Mouse (Mus musculus) midbrain, embryonic 10.5 days (tissue): ENCODE measurements around the gene Tpm3. TPM values are rescaled to one million over a fixed set of nuclear protein-coding genes. Genes with fewer than 3 reads are reported as not detected.
"Not testable (repeated sequence)": the region's sequence is repeated elsewhere in the genome, so short reads cannot be mapped to it uniquely, and the experiment has no call there.

Experiments used
- DNase-seq: peaks from one replicate; pipeline ENCODE4 v3.0.0-alpha.2; 2017; ENCODE audit warnings: low spot score
- H3K27ac ChIP-seq: fragments of 300-500 bp; sonication (generic); replicated peaks from 2 replicates; pipeline ENCODE4 v1.5.1; 2016; ENCODE audit warnings: mild to moderate bottlenecking
- H3K27me3 ChIP-seq: fragments of 300-500 bp; sonication (generic); 2 replicates; pipeline ENCODE4 v1.6.1; 2016; ENCODE audit warnings: low read depth, mild to moderate bottlenecking; ENCODE audit not compliant: poor library complexity, severe bottlenecking
- H3K36me3 ChIP-seq: fragments of 300-500 bp; sonication (generic); 2 replicates; pipeline ENCODE4 v1.6.1; 2016; ENCODE audit warnings: mild to moderate bottlenecking, moderate library complexity
- H3K4me1 ChIP-seq: fragments of 300-500 bp; sonication (generic); 2 replicates; pipeline ENCODE4 v1.6.1; 2016
- H3K4me3 ChIP-seq: fragments of 300-500 bp; sonication (generic); 2 replicates; pipeline ENCODE4 v1.5.1; 2016; ENCODE audit warnings: mild to moderate bottlenecking, moderate library complexity
- H3K9me3 ChIP-seq: fragments of 300-500 bp; sonication (generic); replicated peaks from 2 replicates; pipeline ENCODE4 v1.6.1; 2016; ENCODE audit warnings: mild to moderate bottlenecking
- WGBS: fragments of 180-500 bp; shearing (Covaris S2); methylation state at CpG from one replicate; pipeline ENCODE4 v1.1.7; 2016; 5-methylcytosine and 5-hydroxymethylcytosine counted together
- polyA plus RNA-seq: library from polyadenylated mRNA; unstranded; fragments of >200 nt; fragmentation: Nextera tagmentation; extraction: Ambion mirVana; gene quantifications from 2 replicates; pipeline ENCODE4 v1.2.1, GENCODE M21; 2016

Tpm3 gene
- polyA plus RNA-seq, 1 experiment from 2014 or later = 576 TPM

DNA sequence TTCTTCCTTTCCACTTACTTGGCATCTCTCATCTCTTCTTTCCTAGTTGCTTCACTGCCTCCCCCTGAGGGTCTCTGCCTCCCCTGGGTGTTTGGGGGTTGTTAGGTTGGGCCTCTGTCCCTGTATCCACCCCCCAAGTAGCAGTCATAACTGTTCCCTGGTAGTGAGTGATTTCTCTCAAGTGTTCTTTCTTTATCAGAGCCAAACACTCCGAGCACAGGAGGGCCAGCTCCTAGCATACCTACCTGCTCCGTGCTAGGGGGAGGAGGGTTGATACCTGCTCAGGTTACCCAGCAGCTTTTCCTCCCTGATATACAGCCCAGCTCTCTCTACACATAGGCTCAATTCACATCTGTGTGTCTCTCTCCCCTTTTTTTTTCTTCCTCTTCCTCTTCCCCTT, 16.2 kb downstream of the Tpm3 start:
- Histone ChIP-seq H3K9me3 (no peaks in the 10 kb centered on the region), H3K4me1 (peaks cover 14% of the 10 kb centered on the region), H3K36me3 (peaks cover 87% of the 10 kb centered on the region), H3K27ac (no peak overlapping the region), H3K4me3 (no peak overlapping the region), H3K27me3 (no peaks in the 10 kb centered on the region)
- DNase-seq = no peak
- WGBS = 95% methylated on average over 2 of the region's 2 CpGs

DNA sequence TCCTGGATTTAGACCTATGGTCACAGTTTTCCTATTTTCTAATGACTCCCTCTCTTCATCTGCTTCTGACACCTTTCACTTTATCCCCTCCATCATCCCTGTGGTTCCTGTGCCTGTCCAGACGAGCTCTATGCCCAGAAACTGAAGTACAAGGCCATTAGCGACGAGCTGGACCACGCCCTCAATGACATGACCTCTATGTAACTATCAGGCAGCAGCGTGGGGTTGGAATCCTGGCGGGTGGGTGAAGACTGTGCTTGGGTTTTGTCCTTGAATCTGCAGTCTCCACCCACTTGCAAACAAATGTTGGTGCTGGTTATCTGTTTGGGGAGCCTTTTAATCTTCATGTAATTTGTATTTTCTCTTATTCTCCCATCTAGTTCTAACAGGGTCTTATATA, 18.4 kb downstream of the Tpm3 start:
- 92% methylated on average over 6 of the region's 6 CpGs for WGBS
- peaks cover 100% of the 10 kb centered on the region for H3K36me3 ChIP-seq
- DNase-seq = no peak
- no peaks in the 10 kb centered on the region for H3K9me3 ChIP-seq
- H3K4me3 ChIP-seq = no peak overlapping the region
- H3K27ac ChIP-seq = no peak overlapping the region
- no peaks in the 10 kb centered on the region for H3K27me3 ChIP-seq
- no peaks in the 10 kb centered on the region for H3K4me1 ChIP-seq

DNA sequence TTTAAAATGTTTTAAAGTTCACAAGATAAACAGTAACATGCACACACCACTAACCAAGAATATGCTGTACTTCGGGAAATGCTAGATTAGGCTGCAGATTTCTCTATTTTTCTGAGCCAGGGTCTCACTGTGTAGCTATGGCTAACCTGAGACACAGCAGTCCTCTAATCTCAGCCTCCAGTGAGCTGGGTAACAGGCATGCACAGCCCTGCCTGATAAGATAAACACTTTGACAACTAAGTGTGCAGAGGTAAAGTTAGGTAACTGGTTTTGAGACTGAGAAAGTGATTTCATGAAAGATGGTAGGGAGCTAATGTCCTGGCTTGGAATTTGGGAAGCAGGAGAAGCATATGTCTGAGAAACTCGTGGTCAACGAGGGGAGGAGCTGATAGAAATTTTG, 22.0 kb downstream of the Tpm3 start:
- no peak for DNase-seq
- WGBS = 96% methylated on average over 3 of the region's 3 CpGs
- no peaks in the 10 kb centered on the region for H3K9me3 ChIP-seq
- no peak overlapping the region for H3K27ac ChIP-seq
- no peaks in the 10 kb centered on the region for H3K4me1 ChIP-seq
- peaks cover 99% of the 10 kb centered on the region for H3K36me3 ChIP-seq
- H3K4me3 ChIP-seq = no peak overlapping the region
- no peaks in the 10 kb centered on the region for H3K27me3 ChIP-seq

DNA sequence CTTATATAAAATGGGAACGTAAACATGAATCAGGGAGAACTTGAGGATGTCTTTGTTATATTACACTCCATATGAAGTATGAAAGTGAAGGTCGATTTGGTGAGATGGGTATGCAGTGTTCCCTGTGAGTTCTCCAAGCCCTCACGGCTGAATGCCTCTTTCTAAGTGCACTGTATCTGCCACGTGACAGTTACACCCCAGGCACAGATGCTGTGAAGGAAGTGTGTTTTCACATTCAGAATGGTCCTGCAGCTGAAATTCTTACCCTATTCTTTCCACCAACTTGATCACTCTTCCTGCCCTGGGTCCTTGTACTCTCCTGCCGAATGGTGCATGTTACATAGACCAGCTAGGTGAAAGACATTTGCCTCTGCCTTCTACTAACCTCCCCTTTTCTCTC, 25.5 kb downstream of the Tpm3 start:
- Histone ChIP-seq H3K4me3 (no peak overlapping the region), H3K27ac (no peak overlapping the region), H3K27me3 (no peaks in the 10 kb centered on the region), H3K9me3 (no peaks in the 10 kb centered on the region), H3K4me1 (no peaks in the 10 kb centered on the region), H3K36me3 (peaks cover 91% of the 10 kb centered on the region)
- DNase-seq = no peak
- 90% methylated on average over 5 of the region's 5 CpGs for whole genome bisulfite sequencing

DNA sequence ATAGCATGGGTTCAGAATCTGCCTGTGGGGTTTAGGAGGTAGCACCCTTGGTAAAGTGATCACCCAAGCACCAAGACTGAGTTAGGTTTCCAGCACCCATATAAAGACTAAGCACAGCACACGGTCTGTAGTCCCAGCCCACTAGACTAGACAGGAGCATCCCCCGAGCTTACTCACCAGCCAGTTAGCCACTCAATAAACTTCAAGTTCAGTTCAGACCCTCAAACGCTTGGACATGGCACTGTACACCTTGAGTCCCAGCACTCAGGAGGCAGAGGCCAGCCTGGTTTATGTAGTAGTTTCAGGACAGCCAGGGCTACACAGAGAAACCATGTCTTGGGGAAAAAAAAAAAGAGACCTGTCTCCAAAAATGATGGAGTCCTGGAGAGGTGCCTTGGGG, 28.6 kb downstream of the Tpm3 start:
- DNase-seq = no peak
- Histone ChIP-seq H3K27me3 (no peaks in the 10 kb centered on the region), H3K9me3 (no peaks in the 10 kb centered on the region), H3K4me3 (no peak overlapping the region), H3K36me3 (peaks cover 63% of the 10 kb centered on the region), H3K27ac (no peak overlapping the region), H3K4me1 (no peaks in the 10 kb centered on the region)
- WGBS = 96% methylated on average over 3 of the region's 3 CpGs

DNA sequence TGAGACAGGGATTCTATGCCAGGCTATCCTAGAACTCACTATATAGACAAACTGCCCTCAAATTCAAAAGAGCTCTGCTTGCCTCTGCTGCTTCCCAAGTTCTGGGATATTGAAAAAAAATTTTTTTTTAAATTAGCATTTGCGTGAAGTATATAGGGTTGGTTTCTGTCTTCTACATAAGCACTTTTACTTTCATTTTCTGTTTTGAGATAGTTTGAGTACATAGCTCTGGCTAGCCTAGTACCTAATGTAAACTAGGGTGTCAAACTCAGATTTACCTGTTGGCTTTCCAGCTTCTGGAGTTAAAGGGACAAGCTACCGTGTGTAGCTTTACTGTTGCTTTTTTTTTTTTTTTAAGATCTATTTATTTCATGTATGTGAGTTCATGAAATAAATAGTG, 29.2 kb downstream of the Tpm3 start:
- no peak overlapping the region for H3K4me3 ChIP-seq
- WGBS = 96% methylated on average over 2 of the region's 2 CpGs
- H3K36me3 ChIP-seq = peaks cover 56% of the 10 kb centered on the region
- H3K9me3 ChIP-seq = no peaks in the 10 kb centered on the region
- no peak overlapping the region for H3K27ac ChIP-seq
- H3K4me1 ChIP-seq = no peaks in the 10 kb centered on the region
- no peaks in the 10 kb centered on the region for H3K27me3 ChIP-seq
- no peak for DNase-seq

DNA sequence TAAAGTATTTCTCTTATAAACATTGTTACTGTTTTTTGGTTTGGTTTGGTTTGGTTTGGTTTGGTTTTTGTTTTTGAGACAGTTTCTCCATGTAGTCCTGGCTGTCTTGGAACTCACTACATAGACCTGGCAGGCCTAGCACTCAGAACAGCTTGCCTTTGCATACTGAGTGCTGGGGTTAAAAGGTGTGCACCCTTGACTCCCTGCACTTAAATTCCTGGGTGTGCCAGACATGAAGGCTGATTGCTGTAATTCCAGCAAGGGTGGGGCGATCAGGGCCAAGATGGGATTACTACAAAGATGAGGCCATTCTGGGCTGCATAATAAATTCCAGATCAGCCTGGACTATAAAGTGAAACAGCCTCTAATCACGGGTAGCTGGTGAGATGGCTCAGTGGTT, 29.8 kb downstream of the Tpm3 start:
- WGBS = 86% methylated on average over 2 of the region's 2 CpGs
- no peak for DNase-seq
- no peaks in the 10 kb centered on the region for H3K9me3 ChIP-seq
- peaks cover 51% of the 10 kb centered on the region for H3K36me3 ChIP-seq
- no peak overlapping the region for H3K27ac ChIP-seq
- H3K4me3 ChIP-seq = no peak overlapping the region
- H3K27me3 ChIP-seq = no peaks in the 10 kb centered on the region
- H3K4me1 ChIP-seq = no peaks in the 10 kb centered on the region

DNA sequence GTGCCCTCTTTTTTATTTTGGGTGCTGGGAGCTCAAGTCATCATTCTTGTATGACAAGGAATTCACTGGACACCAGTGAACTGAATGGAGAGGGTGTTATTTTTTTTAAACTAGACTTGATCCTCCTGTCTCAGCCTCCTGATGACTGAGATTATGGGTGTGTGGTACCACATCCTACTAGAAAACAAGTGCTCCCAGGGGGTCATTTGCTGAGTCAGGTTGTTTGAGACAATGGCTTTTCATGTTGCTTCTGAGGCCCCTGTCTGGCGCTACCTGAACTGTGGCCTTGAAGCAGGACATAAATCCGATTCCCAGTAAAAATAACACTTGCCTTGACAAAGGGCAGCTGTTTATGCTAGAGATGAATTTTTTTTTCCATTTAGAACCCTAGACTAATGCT, 30.7 kb downstream of the Tpm3 start:
- Histone ChIP-seq H3K4me1 (no peaks in the 10 kb centered on the region), H3K36me3 (peaks cover 42% of the 10 kb centered on the region), H3K9me3 (no peaks in the 10 kb centered on the region), H3K27ac (no peak overlapping the region), H3K4me3 (no peak overlapping the region), H3K27me3 (no peaks in the 10 kb centered on the region)
- no peak for DNase-seq
- 94% methylated on average over 2 of the region's 2 CpGs for WGBS

DNA sequence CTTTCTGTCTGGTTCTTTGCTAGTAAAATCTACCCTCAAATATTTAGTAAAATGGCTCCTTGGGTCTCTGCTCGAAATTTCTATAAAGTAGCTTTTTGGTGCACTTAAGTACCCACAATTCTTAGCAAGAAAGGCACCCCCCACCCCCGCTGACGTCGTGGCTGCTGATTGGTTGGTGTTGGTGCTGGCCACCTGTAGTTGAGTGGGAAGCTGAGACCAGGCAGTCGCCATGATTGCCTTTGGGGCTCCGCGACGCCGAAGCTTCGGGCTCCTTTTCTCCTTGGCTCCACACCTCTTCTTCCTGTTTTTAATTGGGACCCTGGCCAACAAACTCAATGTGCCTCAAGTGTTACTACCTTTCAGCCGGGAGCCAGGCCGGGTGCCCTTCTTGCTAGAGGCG, 31.5 kb downstream of the Tpm3 start, which contains the start of gene Nup210l:
TSS of gene Nup210l (plus strand) at position 195 of the 400 bp plus-strand sequence.
- H3K27ac ChIP-seq = no peak within 1 kb of the TSS
- WGBS = 85% methylated on average over 13 of the region's 13 CpGs
- H3K4me3 ChIP-seq = no peak within 1 kb of the TSS
- H3K27me3 ChIP-seq = no peaks in the 10 kb centered on the region
- no peaks in the 10 kb centered on the region for H3K4me1 ChIP-seq
- peaks cover 34% of the 10 kb centered on the region for H3K36me3 ChIP-seq
- H3K9me3 ChIP-seq = no peaks in the 10 kb centered on the region
- DNase-seq = no peak

DNA sequence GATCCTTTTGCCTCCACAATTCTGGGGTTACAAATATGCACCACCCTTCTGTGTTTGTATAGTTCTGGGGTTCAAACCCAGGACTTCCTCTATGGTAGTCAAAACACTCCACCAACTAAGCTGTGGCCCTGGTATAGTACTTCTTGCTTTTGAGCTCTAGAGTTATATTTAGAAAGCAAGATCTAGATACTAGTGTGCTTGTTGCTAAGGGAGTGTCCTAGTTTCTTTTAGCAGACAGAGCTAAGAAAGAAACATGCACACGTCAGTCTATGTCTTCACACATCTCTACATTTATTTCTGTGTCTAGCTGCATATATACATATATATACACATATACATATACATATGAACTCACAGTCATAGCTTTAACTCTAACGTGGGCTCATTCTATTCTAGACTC, 39.3 kb downstream of the Tpm3 start:
- DNase-seq = no peak
- no peak overlapping the region for H3K27ac ChIP-seq
- no peaks in the 10 kb centered on the region for H3K9me3 ChIP-seq
- no peaks in the 10 kb centered on the region for H3K36me3 ChIP-seq
- no peak overlapping the region for H3K4me3 ChIP-seq
- H3K27me3 ChIP-seq = no peaks in the 10 kb centered on the region
- no peaks in the 10 kb centered on the region for H3K4me1 ChIP-seq
- 89% methylated on average over 2 of the region's 2 CpGs for WGBS

DNA sequence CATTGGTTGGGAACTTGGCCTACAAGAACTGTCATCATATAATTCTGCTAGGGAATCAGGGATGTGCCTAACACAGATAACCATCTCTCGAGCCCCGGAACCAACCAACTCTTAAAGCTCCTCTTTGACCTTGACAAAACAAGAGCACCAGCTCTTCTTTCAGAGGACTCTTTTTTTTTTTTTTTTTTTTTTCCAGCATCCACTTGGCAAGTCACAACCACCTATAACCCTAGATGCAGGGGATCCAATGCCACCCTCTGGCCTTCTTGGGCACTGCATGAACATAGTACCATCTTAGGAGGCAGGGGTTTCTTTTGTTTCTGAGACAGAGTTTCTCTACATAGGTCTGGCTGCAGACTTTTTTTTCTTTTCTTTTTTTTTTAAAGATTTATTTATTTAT, 41.9 kb downstream of the Tpm3 start:
- Histone ChIP-seq H3K36me3 (no peaks in the 10 kb centered on the region), H3K27me3 (no peaks in the 10 kb centered on the region), H3K9me3 (no peaks in the 10 kb centered on the region), H3K4me1 (no peaks in the 10 kb centered on the region), H3K27ac (no peak overlapping the region), H3K4me3 (no peak overlapping the region)
- no peak for DNase-seq
- 97% methylated on average over 2 of the region's 2 CpGs for WGBS

DNA sequence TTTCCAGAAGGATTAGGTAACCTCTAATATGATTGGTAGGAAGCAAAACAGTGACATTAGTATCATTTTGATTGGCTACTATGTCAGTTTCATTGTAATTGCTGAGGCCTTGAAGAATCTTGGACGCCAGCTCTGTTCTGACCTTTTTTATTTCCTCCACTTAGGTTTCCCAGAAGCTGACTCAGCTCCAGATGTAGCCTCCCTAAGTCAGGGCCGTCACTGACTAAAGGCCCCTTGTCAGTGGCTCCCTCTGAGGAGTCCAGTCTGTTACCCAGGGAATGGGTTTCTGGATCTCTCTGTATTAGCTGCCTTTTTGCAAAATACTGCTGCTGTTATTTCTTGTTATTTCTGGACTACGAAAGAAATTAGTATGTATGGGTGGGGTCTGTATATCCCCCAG, 43.1 kb downstream of the Tpm3 start:
- WGBS = 80% methylated on average over 3 of the region's 3 CpGs
- Histone ChIP-seq H3K9me3 (no peaks in the 10 kb centered on the region), H3K27ac (no peak overlapping the region)

DNA sequence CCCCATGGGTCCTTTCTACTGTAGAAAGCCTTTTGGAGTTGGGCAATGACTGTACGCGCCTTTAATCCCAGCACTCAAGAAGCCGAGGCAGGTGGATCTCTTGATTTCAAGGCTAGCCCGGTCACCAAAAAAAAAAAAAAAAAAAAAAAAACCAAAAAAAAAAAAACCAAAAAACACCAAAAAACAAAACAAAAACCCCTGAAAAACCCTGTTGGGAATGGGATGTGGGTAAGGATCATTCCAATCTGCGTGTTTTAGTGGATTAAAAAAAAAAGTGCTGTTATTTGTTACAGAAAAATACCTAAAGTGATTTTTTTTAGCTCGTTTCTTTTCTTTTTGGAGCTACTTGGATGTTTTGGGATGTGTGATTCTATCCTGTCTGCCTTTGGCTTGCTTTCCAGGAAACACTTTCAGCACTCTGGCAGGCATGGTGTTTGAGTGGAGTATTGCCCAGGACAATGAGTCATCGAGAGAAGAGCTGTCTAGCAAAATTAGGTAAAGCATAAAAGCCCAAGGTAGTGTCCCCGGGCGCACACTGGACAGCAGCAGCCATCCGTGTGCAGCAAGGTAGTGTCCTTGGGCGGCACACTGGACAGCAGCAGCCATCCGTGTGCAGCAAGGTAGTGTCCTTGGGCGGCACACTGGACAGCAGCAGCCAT, 45.8 kb downstream of the Tpm3 start:
- no peaks in the 10 kb centered on the region for H3K9me3 ChIP-seq
- DNase-seq = no peak
- H3K27me3 ChIP-seq = no peaks in the 10 kb centered on the region
- WGBS = 94% methylated on average over 13 of the region's 13 CpGs
- no peak overlapping the region for H3K4me3 ChIP-seq
- no peaks in the 10 kb centered on the region for H3K36me3 ChIP-seq
- no peaks in the 10 kb centered on the region for H3K4me1 ChIP-seq
- no peak overlapping the region for H3K27ac ChIP-seq

More for the DNA sequence above, 43.1 kb downstream of the Tpm3 start:
- Histone ChIP-seq H3K36me3 (no peaks in the 10 kb centered on the region), H3K4me1 (no peaks in the 10 kb centered on the region), H3K27me3 (no peaks in the 10 kb centered on the region), H3K4me3 (no peak overlapping the region)
- DNase-seq = no peak

DNA sequence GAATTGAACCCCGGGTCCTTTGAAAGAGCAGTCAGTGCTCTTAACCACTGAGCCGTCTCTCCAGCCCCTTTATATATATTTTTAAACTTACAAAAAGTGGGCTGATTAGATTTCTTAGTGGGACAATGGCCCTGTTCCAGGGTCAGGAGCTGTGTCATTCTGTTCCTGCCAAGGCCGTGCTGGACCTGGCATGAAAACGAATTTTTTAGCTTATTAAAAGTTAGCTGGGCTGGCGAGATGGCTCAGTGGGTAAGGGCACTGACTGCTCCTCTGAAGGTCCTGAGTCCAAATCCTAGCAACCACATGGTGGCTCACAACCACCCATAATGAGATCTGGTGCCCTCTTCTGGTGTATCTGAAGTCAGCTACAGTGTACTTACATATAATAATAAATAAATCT, 49.6 kb downstream of the Tpm3 start:
- H3K4me1 ChIP-seq, H3K36me3 ChIP-seq, H3K4me3 ChIP-seq, H3K27ac ChIP-seq, H3K27me3 ChIP-seq, DNase-seq, H3K9me3 ChIP-seq: not testable (repeated sequence)
- WGBS = 81% methylated on average over 5 of the region's 5 CpGs
